Mouse (Mus musculus) left cerebral cortex, postnatal 14 days (tissue): ENCODE data around the gene Cox14. TPM values are rescaled to one million over a fixed set of nuclear protein-coding genes. Genes with fewer than 3 reads are reported as not detected.
A peak's percentile ranks its signal among the peaks of the same experiment; 100 is the strongest.
"Not testable (repeated sequence)": the region's sequence is repeated elsewhere in the genome, so short reads cannot be mapped to it uniquely, and the experiment has no call there.

Experiments used
- DNase-seq, 2 experiments: peaks; one replicate each; pipeline ENCODE4 v3.0.0; 2021 to 2022; ENCODE audit warnings: low spot score in 2 of 2, mixed read lengths in 1 of 2
- intact Hi-C: fragments of 180-260 bp; cut with DNase I; formaldehyde crosslinking; loops from one replicate; pipeline ENCODE4 v1.15.1; 2025
- long read RNA-seq, 2 experiments: library from polyadenylated mRNA; stranded (forward); transcript quantifications; one replicate each; pipeline ENCODE4 v2.0.0; 2021
- total RNA-seq, 2 experiments: library from RNA; stranded (reverse); gene quantifications; 2 replicates each; pipeline ENCODE4 v1.2.3; 2021

Gene Cox14
- 100 to 1,000 TPM; 129 to 131 TPM for total RNA-seq
- long read RNA-seq, experiment 1, transcript Cox14-201 (2 exons, 723 nt) = major isoform, 145 of 161 reads
- long read RNA-seq, experiment 1, partial matches to known transcripts = 16 of 161 reads
- long read RNA-seq, experiment 1, other reads (novel, unspliced or antisense) = 0 of 161 reads
- long read RNA-seq, experiment 2, transcript Cox14-201 (2 exons, 723 nt) = major isoform, 144 of 155 reads
- long read RNA-seq, experiment 2, partial matches to known transcripts = 0 of 155 reads
- long read RNA-seq, experiment 2, other reads (novel, unspliced or antisense) = 11 of 155 reads

- DNase-seq = peak; percentile 96 to 99
- intact Hi-C loops = loop anchor here (5.0 kb wide), 2 partner anchors 47 to 177 kb away; partner anchors contain the start of gene Cers5
These were observed at the start of gene Cox14 for GRCm38 (mm10) chr15:99725341-99726155. Gene Cox14 (plus strand): TSS chr15:99725618.

- DNase-seq = no peak
- intact Hi-C loops = loop anchor here (10.0 kb wide), 1 partner anchor 262 kb away; no protein-coding TSS in a partner anchor
These were observed 48.3 kb upstream of the Cox14 start for GRCm38 (mm10) chr15:99677089-99677488.

GRCm38 (mm10) chr15:99678063-99678800 lies 47.2 kb upstream of the Cox14 start:
- intact Hi-C loops = loop anchor here (10.0 kb wide), 1 partner anchor 263 kb away; no protein-coding TSS in a partner anchor
- no peak for DNase-seq

GRCm38 (mm10) chr15:99679008-99679407 lies 46.4 kb upstream of the Cox14 start:
- intact Hi-C loops = loop anchor here (10.0 kb wide), 1 partner anchor 264 kb away; no protein-coding TSS in a partner anchor

GRCm38 (mm10) chr15:99682880-99683279 lies 42.5 kb upstream of the Cox14 start:
- intact Hi-C loops = no loop called here
- no peak for DNase-seq

More at GRCm38 (mm10) chr15:99679008-99679407, 46.4 kb upstream of the Cox14 start:
- DNase-seq = no peak

GRCm38 (mm10) chr15:99684156-99684555 lies 41.3 kb upstream of the Cox14 start:
- intact Hi-C loops = no loop called here
- no peak for DNase-seq

GRCm38 (mm10) chr15:99688712-99689111 lies 36.7 kb upstream of the Cox14 start:
- intact Hi-C loops = loop anchor here (5.0 kb wide), 2 partner anchors 91 to 191 kb away; no protein-coding TSS in a partner anchor
- peak; percentile 63 to 75 for DNase-seq

- intact Hi-C loops = no loop called here
- no peak for DNase-seq
These were observed 34.5 kb upstream of the Cox14 start for GRCm38 (mm10) chr15:99690924-99691323.

- DNase-seq = no peak
- intact Hi-C loops = no loop called here
These were observed 33.4 kb upstream of the Cox14 start for GRCm38 (mm10) chr15:99691976-99692375.

GRCm38 (mm10) chr15:99697309-99697708 lies 28.1 kb upstream of the Cox14 start:
- intact Hi-C loops = no loop called here
- DNase-seq = no peak

GRCm38 (mm10) chr15:99698533-99699085 lies 26.8 kb upstream of the Cox14 start:
- peak in 1 of 2 experiments; percentile 50 for DNase-seq
- intact Hi-C loops = no loop called here

GRCm38 (mm10) chr15:99699715-99700114 lies 25.7 kb upstream of the Cox14 start:
- no peak for DNase-seq
- intact Hi-C loops = no loop called here

- DNase-seq = no peak
- intact Hi-C loops = no loop called here
These were observed 25.0 kb upstream of the Cox14 start for GRCm38 (mm10) chr15:99700219-99701106.

- intact Hi-C loops, DNase-seq: not testable (repeated sequence)
These were observed 23.8 kb upstream of the Cox14 start for GRCm38 (mm10) chr15:99701640-99701998.

GRCm38 (mm10) chr15:99701999-99702900 lies 23.2 kb upstream of the Cox14 start, which contains the start of gene Smarcd1:
Gene Smarcd1 (plus strand): TSS chr15:99702129.
- intact Hi-C loops = no loop called here

GRCm38 (mm10) chr15:99703104-99703503 lies 22.3 kb upstream of the Cox14 start:
- DNase-seq = no peak
- intact Hi-C loops = no loop called here

More at GRCm38 (mm10) chr15:99701999-99702900, 23.2 kb upstream of the Cox14 start, which contains the start of gene Smarcd1:
- DNase-seq = peak; percentile 95 to 97

GRCm38 (mm10) chr15:99703676-99704040 lies 21.8 kb upstream of the Cox14 start:
- DNase-seq = no peak
- intact Hi-C loops = no loop called here
